Mouse (Mus musculus): ENCODE measurements around the gene Henmt1. TPM values are rescaled to one million over a fixed set of nuclear protein-coding genes. Genes with fewer than 3 reads are reported as not detected.

The Henmt1 gene
- polyA plus RNA-seq, 1 experiment from 2014 or later: 1.6 TPM

DNA sequence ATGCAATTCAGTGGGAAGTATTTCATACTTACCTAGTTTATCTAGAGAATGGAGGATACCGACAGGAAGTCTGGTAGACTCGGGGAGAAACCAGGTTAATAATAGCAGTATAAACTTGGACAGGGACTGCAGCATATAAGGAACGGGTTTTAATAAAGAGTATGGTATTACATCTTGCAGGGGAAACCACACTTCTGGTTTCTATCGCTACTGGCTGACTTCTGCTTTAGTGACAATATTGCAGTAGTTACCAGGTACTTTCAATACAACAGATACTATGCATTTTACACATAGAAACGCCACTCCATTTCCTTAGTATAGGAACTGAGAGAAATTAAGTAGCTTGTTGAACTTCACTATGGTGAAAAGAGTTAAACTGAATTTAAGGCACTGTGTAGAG lies 68.5 kb downstream of the Henmt1 start:
- Histone ChIP-seq H3K9me3 (no peaks in the 10 kb centered on the region), H3K27me3 (no peaks in the 10 kb centered on the region), H3K9ac (no peak overlapping the region), H3K4me3 (no peak overlapping the region), H3K4me1 (no peaks in the 10 kb centered on the region), H3K4me2 (replicated peaks) (no peak overlapping the region), H3K27ac (no peak overlapping the region), H3K36me3 (no peaks in the 10 kb centered on the region)
- 86% methylated on average over 5 of the region's 5 CpGs for WGBS
- ATAC-seq (ENCODE audit: insufficient number of reproducible peaks, insufficient read depth, low FRiP score, low TSS enrichment): no peak

Other genes with a start within 250 kb of the Henmt1 start
- gene Gpsm2, start 217.6 kb upstream of the Henmt1 start, polyA plus RNA-seq (2016; fragmentation: Nextera tagmentation; extraction: Ambion mirVana): 77.0 and 82.5 TPM in 2 replicates
- gene Aknad1, start 200.2 kb upstream of the Henmt1 start, polyA plus RNA-seq (2016; fragmentation: Nextera tagmentation; extraction: Ambion mirVana): 0.36 and 0.51 TPM in 2 replicates
- gene Stxbp3, start 99.3 kb upstream of the Henmt1 start, polyA plus RNA-seq (2016; fragmentation: Nextera tagmentation; extraction: Ambion mirVana): 29.3 and 31.2 TPM in 2 replicates
- gene Fndc7, start 49.9 kb upstream of the Henmt1 start, polyA plus RNA-seq (2016; fragmentation: Nextera tagmentation; extraction: Ambion mirVana): 0.14 and 0.17 TPM in 2 replicates
- gene Prpf38b, start 28.1 kb upstream of the Henmt1 start, polyA plus RNA-seq (2016; fragmentation: Nextera tagmentation; extraction: Ambion mirVana): 82.3 and 91.7 TPM in 2 replicates
- gene Gm9857, start 572 bp downstream of the Henmt1 start, polyA plus RNA-seq (2016; fragmentation: Nextera tagmentation; extraction: Ambion mirVana): not detected in 2 replicates
- 11.6 and 15.1 TPM in 2 replicates for gene Fam102b, start 87.7 kb downstream of the Henmt1 start, polyA plus RNA-seq (2016; fragmentation: Nextera tagmentation; extraction: Ambion mirVana)
- not detected in 2 replicates for gene Slc25a54, start 140.6 kb downstream of the Henmt1 start, polyA plus RNA-seq (2016; fragmentation: Nextera tagmentation; extraction: Ambion mirVana)
- 49.0 and 52.5 TPM in 2 replicates for gene Slc25a24, start 183.3 kb downstream of the Henmt1 start, polyA plus RNA-seq (2016; fragmentation: Nextera tagmentation; extraction: Ambion mirVana)